Mouse (Mus musculus) limb, embryonic 14.5 days (tissue): ENCODE measurements around the gene Tmem50a. TPM values are rescaled to one million over a fixed set of nuclear protein-coding genes. Genes with fewer than 3 reads are reported as not detected.

Source experiments
- ATAC-seq: fragments of 200-750 bp; cut with Nextera tagmentation; 2 replicates; pipeline ENCODE4 v1.8.0; 2017; ENCODE audit warnings: low read depth, moderate number of reproducible peaks, moderate TSS enrichment; ENCODE audit not compliant: low FRiP score
- DNase-seq: peaks from one replicate; pipeline ENCODE4 v3.0.0-alpha.2; 2015; ENCODE audit warnings: low spot score
- H3K27ac ChIP-seq: fragments of 300-500 bp; sonication (generic); replicated peaks from 2 replicates; pipeline ENCODE4 v1.5.1; 2014; ENCODE audit warnings: low read depth, mild to moderate bottlenecking, low read length, moderate library complexity, mixed read lengths
- H3K27me3 ChIP-seq: fragments of 300-500 bp; sonication (generic); 2 replicates; pipeline ENCODE4 v1.6.1; 2014; ENCODE audit warnings: low read length, mixed read lengths; ENCODE audit not compliant: control insufficient read depth, insufficient read depth
- H3K36me3 ChIP-seq: fragments of 300-500 bp; sonication (generic); 2 replicates; pipeline ENCODE4 v1.6.1; 2014; ENCODE audit warnings: mild to moderate bottlenecking, low read length, moderate library complexity, mixed read lengths; ENCODE audit not compliant: control insufficient read depth, insufficient read depth
- H3K4me1 ChIP-seq: fragments of 300-500 bp; sonication (generic); 2 replicates; pipeline ENCODE4 v1.6.1; 2014; ENCODE audit warnings: antibody characterized with exemption, low read length, mixed read lengths; ENCODE audit not compliant: control insufficient read depth, insufficient read depth
- H3K4me2 ChIP-seq: fragments of 300-500 bp; sonication (generic); replicated peaks from 2 replicates; pipeline ENCODE4 v1.6.1; 2014; ENCODE audit warnings: low read depth, mild to moderate bottlenecking, low read length, moderate library complexity; ENCODE audit not compliant: severe bottlenecking
- H3K4me3 ChIP-seq: fragments of 300-500 bp; sonication (generic); replicated peaks from 2 replicates; pipeline ENCODE4 v1.5.1; 2014; ENCODE audit warnings: low read length
- H3K9ac ChIP-seq: fragments of 300-500 bp; sonication (generic); 2 replicates; pipeline ENCODE4 v1.6.1; 2014; ENCODE audit warnings: mild to moderate bottlenecking, low read depth, low read length, moderate library complexity; ENCODE audit not compliant: severe bottlenecking
- H3K9me3 ChIP-seq: fragments of 300-500 bp; sonication (generic); 2 replicates; pipeline ENCODE4 v1.6.1; 2016; ENCODE audit warnings: low read length; ENCODE audit not compliant: control insufficient read depth
- POLR2A ChIP-seq: fragments of 200-500 bp; IDR thresholded peaks from 2 replicates; pipeline ENCODE4 v1.8.0; 2012; ENCODE audit warnings: inconsistent platforms, mild to moderate bottlenecking, moderate library complexity, borderline replicate concordance; ENCODE audit not compliant: insufficient read depth, insufficient read length; ENCODE audit errors: extremely low read depth
- WGBS: fragments of 180-500 bp; shearing (Covaris S2); extraction: QIAGEN DNeasy Blood & Tissue Kit; methylation state at CpG from one replicate; pipeline ENCODE4 v1.1.7; 2014; 5-methylcytosine and 5-hydroxymethylcytosine counted together
- polyA plus RNA-seq, 2 experiments: library from polyadenylated mRNA; depleted of rRNA in 1 of 2; stranded (reverse) in 1 of 2; unstranded in 1 of 2; fragments of >200 nt; fragmentation: Nextera tagmentation in 1 of 2; extraction: Ambion mirVana in 1 of 2; gene quantifications; 2 replicates each; pipeline versions ENCODE4 v1.2.1 to v1.2.3; 2012 to 2014

The Tmem50a gene
- polyA plus RNA-seq, 2 experiments: 119 to 166 TPM

DNA sequence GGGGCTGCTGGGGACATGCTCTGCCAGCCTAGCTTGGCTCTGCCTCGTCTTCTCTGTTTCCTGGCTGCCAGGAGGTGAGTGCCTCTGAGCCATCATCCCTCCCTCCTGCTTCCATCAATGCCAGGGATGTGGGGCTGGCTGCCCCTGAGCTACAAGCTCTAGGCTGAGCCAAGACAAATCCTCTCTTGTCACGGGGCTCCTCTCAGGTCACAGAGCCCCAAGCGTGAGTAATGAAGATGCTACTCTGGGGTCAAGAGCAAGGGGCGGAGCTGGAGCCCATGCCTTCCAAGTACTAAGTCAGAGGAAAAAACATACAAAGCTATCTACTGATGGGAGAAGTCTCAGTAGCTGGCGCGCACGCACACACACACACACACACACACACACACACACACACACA, 11.8 kb downstream of the Tmem50a start:
- no peak for TF ChIP-seq POLR2A
- Histone ChIP-seq H3K4me3 (no peak overlapping the region), H3K4me2 (no peak overlapping the region), H3K9me3 (no peaks in the 10 kb centered on the region), H3K27me3 (no peaks in the 10 kb centered on the region), H3K36me3 (peaks cover 92% of the 10 kb centered on the region), H3K4me1 (no peaks in the 10 kb centered on the region), H3K9ac (no peak overlapping the region), H3K27ac (no peak overlapping the region)
- DNase-seq (no peak), ATAC-seq (no peak)
- 86% methylated on average over 7 of the region's 7 CpGs for WGBS

- no peak for ATAC-seq
- Histone ChIP-seq H3K4me1 (no peaks in the 10 kb centered on the region), H3K9me3 (no peaks in the 10 kb centered on the region), H3K36me3 (peaks cover 95% of the 10 kb centered on the region), H3K4me2 (no peak overlapping the region), H3K9ac (no peak overlapping the region), H3K27me3 (no peaks in the 10 kb centered on the region), H3K27ac (no peak overlapping the region), H3K4me3 (no peak overlapping the region)
- TF ChIP-seq POLR2A: no peak
- 91% methylated on average over 8 of the region's 8 CpGs for WGBS
- DNase-seq: no peak
Observed at GRCm38 (mm10) chr4:134901126-134901525, 13.7 kb downstream of the Tmem50a start.

GRCm38 (mm10) chr4:134897256-134897655, 17.6 kb downstream of the Tmem50a start:
- ATAC-seq: no peak
- WGBS: 93% methylated on average over 6 of the region's 6 CpGs
- H3K4me1 ChIP-seq: no peaks in the 10 kb centered on the region

DNA sequence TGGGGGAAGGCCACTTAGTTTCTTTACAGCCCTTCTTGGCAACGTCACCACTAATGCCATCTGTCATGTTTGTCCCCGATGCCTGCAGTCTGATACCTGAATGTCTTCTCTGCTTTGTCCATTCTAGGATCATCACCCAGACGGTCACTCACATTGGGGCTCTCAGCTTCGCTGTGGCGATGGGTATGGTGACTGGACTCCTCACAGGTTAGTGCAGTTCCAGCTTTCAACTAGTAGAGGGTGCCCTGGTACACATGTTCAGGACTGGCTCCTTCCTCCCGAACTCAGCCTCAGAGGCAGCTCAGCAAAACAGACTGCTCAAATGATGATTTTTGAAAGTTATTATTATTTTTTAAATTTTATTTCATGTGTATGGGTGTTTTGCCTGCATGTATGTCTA, 22.7 kb downstream of the Tmem50a start:
- H3K36me3 ChIP-seq: peaks cover 17% of the 10 kb centered on the region
- no peaks in the 10 kb centered on the region for H3K4me1 ChIP-seq
- no peaks in the 10 kb centered on the region for H3K27me3 ChIP-seq
- H3K9me3 ChIP-seq: no peaks in the 10 kb centered on the region
- H3K27ac ChIP-seq: no peak overlapping the region
- DNase-seq (no peak), ATAC-seq (no peak)
- no peak overlapping the region for H3K4me3 ChIP-seq
- TF ChIP-seq POLR2A: no peak
- 81% methylated on average over 6 of the region's 6 CpGs for WGBS
- no peak overlapping the region for H3K9ac ChIP-seq
- H3K4me2 ChIP-seq: no peak overlapping the region

More at GRCm38 (mm10) chr4:134897256-134897655, 17.6 kb downstream of the Tmem50a start:
- no peak for DNase-seq
- Histone ChIP-seq H3K9me3 (no peaks in the 10 kb centered on the region), H3K27ac (no peak overlapping the region), H3K9ac (no peak overlapping the region), H3K4me3 (no peak overlapping the region), H3K36me3 (peaks cover 65% of the 10 kb centered on the region), H3K27me3 (no peaks in the 10 kb centered on the region), H3K4me2 (no peak overlapping the region)
- TF ChIP-seq POLR2A: no peak

DNA sequence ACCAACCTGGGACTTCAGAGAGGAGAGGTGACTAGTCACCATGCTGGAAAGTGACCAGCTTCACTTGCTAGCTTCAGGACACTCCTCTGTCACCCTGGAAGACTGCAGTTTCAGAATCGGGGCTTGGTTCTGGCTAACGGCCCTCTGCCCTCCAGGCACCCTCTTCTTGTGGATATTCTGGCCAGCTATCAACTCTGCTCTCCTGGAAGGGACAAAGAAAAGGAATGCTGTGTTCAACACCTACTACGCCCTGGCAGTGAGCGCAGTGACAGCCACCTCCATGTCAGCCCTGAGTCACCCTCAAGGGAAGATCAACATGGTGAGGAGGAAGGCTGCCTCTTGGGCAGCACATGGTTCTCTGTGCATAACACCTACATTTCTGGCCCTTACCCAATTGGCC, 30.5 kb downstream of the Tmem50a start:
- Histone ChIP-seq H3K4me1 (no peaks in the 10 kb centered on the region; the same call in 1 of the 2 replicates), H3K4me2 (no peak overlapping the region), H3K4me3 (no peak overlapping the region), H3K27ac (no peak overlapping the region), H3K9me3 (no peaks in the 10 kb centered on the region), H3K36me3 (no peaks in the 10 kb centered on the region), H3K9ac (no peak overlapping the region), H3K27me3 (no peaks in the 10 kb centered on the region)
- 84% methylated on average over 4 of the region's 4 CpGs for WGBS
- TF ChIP-seq POLR2A: no peak
- DNase-seq: no peak
- no peak for ATAC-seq

GRCm38 (mm10) chr4:134883808-134884207, 31.0 kb downstream of the Tmem50a start:
- Histone ChIP-seq H3K9ac (no peak overlapping the region), H3K36me3 (no peaks in the 10 kb centered on the region), H3K4me3 (no peak overlapping the region), H3K27ac (no peak overlapping the region), H3K4me2 (no peak overlapping the region), H3K4me1 (no peaks in the 10 kb centered on the region; the same call in 1 of the 2 replicates), H3K27me3 (no peaks in the 10 kb centered on the region), H3K9me3 (no peaks in the 10 kb centered on the region)
- no peak for DNase-seq
- TF ChIP-seq POLR2A: no peak
- WGBS: 86% methylated on average over 10 of the region's 10 CpGs
- ATAC-seq: no peak
